Mouse (Mus musculus): ENCODE data around the gene Yy1. TPM values are rescaled to one million over a fixed set of nuclear protein-coding genes. Genes with fewer than 3 reads are reported as not detected.

Gene Yy1
- polyA plus RNA-seq, 1 experiment, result 13.5 TPM

- TF ChIP-seq POLR2A (IDR thresholded peaks at IDR 0.05; ENCODE audit: low read depth, low read length) (no peak), CTCF (conservative IDR thresholded peaks at IDR 0.05; ENCODE audit: insufficient read depth, insufficient read length, low read depth, low read length) (peak; percentile 42)
- 85% methylated on average over 2 of the region's 2 CpGs for WGBS
- H3K27ac ChIP-seq (ENCODE audit: insufficient read depth, low read depth, low read length), result no peak overlapping the region
- no peaks in the 10 kb centered on the region for H3K4me1 ChIP-seq (ENCODE audit: control insufficient read depth, insufficient read depth, low read length)
- H3K27me3 ChIP-seq (replicated peaks; ENCODE audit: control insufficient read depth, insufficient read depth, low read length), result no peaks in the 10 kb centered on the region
- DNase-seq, result no peak
- no peak overlapping the region for H3K4me3 ChIP-seq (ENCODE audit: insufficient read depth, low read depth, low read length)
- H3K36me3 ChIP-seq (ENCODE audit: control insufficient read depth, insufficient read depth, low read length), result peaks cover 4% of the 10 kb centered on the region
Measured at GRCm38 (mm10) chr12:108869575-108869974, 76.8 kb downstream of the Yy1 start.

Other genes with a start within 250 kb of the Yy1 start
- gene Evl, start 238.3 kb upstream of the Yy1 start, polyA plus RNA-seq (2012; rRNA removed), result 19.1 and 33.3 TPM in 2 replicates
- gene Degs2, start 90.7 kb upstream of the Yy1 start, polyA plus RNA-seq (2012; rRNA removed), result 24.2 and 28.8 TPM in 2 replicates
- gene Slc25a29, start 42.9 kb downstream of the Yy1 start, polyA plus RNA-seq (2012; rRNA removed), result 12.7 and 14.3 TPM in 2 replicates
- 7.0 and 9.2 TPM in 2 replicates for gene Slc25a47, start 43.1 kb downstream of the Yy1 start, polyA plus RNA-seq (2012; rRNA removed)
- gene Wdr25, start 100.7 kb downstream of the Yy1 start, polyA plus RNA-seq (2012; rRNA removed), result 19.5 and 21.3 TPM in 2 replicates
- 54.4 and 57.2 TPM in 2 replicates for gene Wars, start 101.2 kb downstream of the Yy1 start, polyA plus RNA-seq (2012; rRNA removed)